Mouse (Mus musculus) gastrocnemius, postnatal 25 days (tissue): ENCODE measurements at regions not wholly inside any gene's neighbourhood (a gene's known extent, or its start where the extent isn't known, plus 50 kb on each side); places are given as distances from the start of the nearest gene placed in this dataset.

ENCODE experiments used
- DNase-seq: peaks from one replicate; pipeline ENCODE4 v3.0.0; 2022

DNA sequence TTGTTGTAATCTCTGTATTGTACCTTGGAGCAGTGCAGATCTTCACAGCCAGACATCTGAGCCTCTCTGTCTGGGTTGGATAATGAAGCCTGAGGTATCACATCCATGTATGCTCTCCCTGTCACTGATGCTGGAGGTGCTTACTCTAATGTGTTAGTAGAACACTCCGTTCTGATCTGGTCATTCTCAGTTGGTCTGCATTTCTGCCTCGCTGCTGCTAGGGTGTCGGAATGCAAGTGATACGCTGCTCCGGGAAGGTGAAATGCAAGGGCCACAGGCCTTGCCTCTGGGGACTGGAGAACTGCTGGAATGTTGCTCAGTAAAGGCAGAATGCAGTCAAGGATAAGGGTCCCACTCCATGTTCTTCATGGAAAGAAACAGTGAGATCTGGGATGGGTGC, 67.1 kb upstream of the Gm6993 start:
- no peak for DNase-seq

DNA sequence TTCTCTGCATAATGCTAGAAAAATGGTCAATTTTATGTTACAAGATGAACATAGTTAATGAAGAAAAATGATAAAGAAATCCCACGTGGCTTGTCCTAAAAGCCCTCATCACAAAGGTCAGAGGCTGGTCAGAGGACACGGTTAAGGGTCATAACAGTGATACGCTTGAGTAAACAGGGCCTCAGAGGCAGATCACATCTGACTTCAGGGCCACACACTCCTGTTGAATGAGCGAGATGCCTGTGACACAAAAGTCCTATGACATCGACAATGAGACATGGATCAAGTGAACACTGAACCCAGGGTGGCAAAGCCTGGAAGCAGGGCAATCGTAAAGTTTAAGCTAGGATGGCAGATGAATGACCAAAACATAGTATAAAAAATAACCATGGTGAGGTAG, 61.0 kb upstream of the Gm6993 start:
- DNase-seq = no peak

DNA sequence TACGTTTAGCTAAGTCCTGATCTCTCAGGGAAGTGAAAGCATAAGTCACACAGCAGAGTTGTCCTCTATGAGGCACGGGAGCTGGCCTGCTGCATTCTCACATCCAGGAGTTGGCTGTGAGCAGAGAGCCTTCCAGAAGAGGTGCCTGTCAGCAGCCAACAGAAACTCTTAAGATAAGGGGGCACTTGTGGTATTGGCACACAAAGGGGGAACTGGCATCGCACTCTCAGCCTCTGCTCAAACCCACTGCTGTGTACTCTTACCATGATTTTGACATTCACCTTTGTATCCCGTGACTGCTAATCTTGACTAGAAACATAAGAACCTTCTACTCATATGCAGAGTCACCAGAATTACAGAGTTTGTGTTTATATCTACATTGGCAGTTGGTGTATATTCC, 56.9 kb upstream of the Gm6993 start:
- DNase-seq = no peak

DNA sequence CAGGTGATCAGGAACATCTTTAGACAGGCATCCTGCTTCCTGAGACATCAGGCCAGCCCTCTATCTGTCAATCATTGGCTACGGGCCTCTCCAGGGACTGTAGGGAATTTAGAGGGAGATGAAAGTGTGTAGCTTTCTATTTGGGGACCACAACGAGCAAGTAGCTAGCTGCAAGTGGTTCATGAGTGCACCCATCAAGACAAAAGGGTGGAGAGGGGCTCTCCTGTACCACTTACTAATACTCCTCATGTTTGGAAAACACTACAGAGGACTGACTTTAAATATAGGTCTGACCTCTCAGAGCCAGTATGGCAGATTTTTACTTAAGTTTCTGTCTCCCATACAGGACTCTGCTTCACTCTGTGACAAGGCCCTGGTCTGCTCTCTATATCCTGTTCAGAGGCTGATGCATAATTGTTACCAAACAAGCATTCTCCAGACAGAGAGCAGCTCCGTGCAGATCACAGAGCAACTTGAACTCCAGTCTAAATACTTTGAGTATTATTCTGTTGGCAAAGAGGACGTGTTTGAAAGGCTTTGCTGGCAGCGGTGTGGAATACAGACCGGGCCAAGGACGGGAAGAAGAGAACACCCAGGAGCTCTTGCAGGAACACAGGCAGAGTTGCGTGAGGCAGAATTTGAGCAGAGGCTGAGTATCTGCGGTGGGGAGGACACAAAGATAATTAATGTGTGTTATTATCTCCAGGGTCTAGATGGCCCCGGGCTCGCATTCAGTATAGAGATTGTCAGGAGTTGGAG, 56.2 kb upstream of the Gm6993 start:
- peak; percentile 65 for DNase-seq

DNA sequence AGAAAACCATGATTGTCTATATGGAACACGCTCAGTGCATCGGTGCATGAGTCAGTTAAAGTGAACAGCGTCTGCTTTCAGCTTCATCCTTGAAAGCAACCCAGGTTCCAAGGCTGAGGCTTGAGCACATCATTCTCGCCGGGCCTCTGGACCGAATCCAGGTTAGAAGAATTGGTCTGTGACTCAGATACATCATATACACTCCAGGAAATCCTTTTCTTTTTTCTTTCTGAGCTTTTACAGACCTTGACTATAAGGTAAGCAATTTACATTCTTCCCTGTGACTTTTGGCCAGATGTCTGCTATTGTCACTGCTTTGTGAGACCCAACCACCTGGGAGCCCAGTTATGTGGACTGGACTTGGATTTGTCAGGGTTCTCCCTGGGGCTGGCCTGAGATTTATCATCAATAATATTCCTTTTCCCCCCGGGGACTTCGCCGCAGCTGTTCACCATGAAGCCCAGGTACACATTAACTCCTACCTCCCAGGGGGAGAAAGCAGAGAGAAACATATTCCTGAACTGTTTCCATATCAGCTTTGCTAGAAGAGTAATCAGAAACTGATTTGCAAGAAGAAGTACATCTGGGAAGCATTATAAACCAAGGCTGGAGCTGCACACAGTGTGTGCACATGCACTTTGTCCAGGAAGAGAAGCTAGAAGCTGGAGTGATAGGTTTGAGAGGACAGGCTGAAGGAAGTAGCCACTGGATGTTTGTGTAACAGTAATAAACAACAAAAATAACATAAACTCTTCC, 55.2 kb upstream of the Gm6993 start:
- no peak for DNase-seq

DNA sequence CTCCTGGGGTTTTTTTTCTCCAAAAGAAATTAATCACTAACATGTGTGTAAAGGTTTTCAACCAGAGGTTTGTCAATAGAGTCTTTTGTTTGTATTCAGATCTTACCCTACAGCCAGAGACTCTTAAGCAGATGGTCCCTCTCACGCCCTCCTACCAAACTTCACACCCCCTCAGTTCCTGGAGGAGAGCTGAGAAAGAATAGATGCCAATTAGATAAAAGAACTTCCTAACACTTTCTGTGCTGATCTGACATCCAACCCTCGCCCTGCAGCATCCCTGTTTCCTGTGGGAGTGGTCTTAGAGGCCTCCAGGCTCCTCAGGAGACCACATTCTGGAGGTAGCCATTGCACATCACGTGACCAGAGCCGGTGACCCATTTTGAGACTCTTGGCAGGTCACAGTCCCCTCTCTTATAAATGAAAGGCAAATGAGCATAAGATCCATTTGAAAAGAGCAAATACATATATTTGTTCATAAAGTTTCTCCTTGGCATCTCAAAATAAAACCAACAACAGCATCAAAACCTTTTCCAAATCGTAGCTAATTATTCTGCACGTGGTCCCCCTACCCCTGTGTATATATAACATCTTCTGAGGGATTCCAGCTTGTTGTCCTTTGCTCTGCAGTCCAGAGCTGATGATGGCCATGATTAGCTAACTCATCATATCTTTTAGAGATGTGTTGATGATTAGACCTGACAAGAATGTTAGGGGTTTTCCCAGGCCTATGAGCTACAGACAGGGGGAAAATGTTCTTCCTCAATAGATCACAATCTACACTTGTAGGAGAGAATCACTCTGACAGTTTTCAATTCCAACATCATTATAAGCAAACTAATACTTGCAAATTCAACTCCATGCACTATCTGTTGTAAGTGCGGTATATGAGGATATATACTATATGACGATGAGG, 54.4 kb upstream of the Gm6993 start:
- DNase-seq = no peak

DNA sequence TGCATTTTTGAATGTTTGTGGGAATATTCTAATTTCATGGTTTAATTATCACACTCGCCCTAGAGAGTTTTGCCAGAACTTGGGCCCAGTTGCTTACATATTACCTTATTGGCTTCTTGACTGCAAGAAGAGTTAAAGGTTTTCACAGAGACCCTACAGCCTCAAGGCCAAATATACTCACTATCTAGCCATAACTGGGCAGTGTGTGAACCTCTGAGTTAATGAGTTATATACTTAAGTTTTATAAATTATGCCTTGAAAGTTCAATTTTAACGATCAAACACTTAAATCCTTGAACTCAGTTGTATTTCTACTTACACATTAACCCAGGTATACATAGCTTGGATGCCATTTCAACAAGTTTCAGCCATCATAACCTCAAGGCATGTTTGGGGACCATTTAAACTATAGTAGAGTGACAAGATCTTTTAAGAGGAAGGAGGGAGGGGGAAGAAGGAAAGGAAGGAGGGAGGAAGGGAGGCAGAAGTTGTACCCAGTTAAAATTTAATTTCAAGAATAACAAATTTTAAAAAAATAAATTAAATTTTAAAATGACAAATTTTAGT, 52.5 kb upstream of the Gm6993 start:
- no peak for DNase-seq

DNA sequence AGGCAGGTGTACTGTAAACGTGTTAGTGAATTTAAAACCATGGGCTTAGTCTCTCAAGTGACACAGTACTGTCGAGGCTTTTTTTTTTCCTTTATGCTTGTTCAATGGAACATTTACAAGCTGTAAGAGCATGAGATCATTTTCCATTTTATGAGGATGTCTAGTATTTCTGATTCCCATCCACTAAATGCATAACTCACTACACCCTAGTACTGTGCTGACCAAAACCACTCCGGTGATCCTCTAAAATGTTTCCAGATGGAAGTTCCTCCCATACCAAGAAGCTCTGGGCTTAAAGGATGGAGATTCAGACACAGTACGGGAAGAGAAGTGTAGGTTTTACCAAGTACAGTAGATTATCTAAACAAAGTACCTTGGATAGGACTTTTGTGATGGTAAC, 50.3 kb upstream of the Gm6993 start:
- no peak for DNase-seq
